Mouse (Mus musculus) embryonic facial prominence, embryonic 15.5 days (tissue): ENCODE measurements around the gene Galnt9. TPM values are rescaled to one million over a fixed set of nuclear protein-coding genes. Genes with fewer than 3 reads are reported as not detected.
A peak's percentile ranks its signal among the peaks of the same experiment; 100 is the strongest.

Source experiments
- ATAC-seq: fragments of 200-750 bp; cut with Nextera tagmentation; 2 replicates; pipeline ENCODE4 v1.8.0; 2017; ENCODE audit warnings: low read depth, moderate TSS enrichment; ENCODE audit not compliant: insufficient number of reproducible peaks, low FRiP score, low TSS enrichment
- H3K27ac ChIP-seq: fragments of 300-500 bp; sonication (generic); replicated peaks from 2 replicates; pipeline ENCODE4 v1.5.1; 2015; ENCODE audit warnings: mild to moderate bottlenecking, inconsistent platforms
- H3K27me3 ChIP-seq: fragments of 300-500 bp; sonication (generic); 2 replicates; pipeline ENCODE4 v1.6.1; 2015; ENCODE audit warnings: inconsistent platforms
- H3K36me3 ChIP-seq: fragments of 300-500 bp; sonication (generic); 2 replicates; pipeline ENCODE4 v1.6.1; 2015; ENCODE audit warnings: mild to moderate bottlenecking, inconsistent platforms
- H3K4me1 ChIP-seq: fragments of 300-500 bp; sonication (generic); 2 replicates; pipeline ENCODE4 v1.6.1; 2015; ENCODE audit warnings: inconsistent platforms
- H3K4me2 ChIP-seq: fragments of 300-500 bp; sonication (generic); replicated peaks from 2 replicates; pipeline ENCODE4 v1.6.1; 2015; ENCODE audit warnings: mild to moderate bottlenecking, inconsistent platforms
- H3K4me3 ChIP-seq: fragments of 300-500 bp; sonication (generic); replicated peaks from 2 replicates; pipeline ENCODE4 v1.5.1; 2015; ENCODE audit warnings: mild to moderate bottlenecking, inconsistent platforms
- H3K9ac ChIP-seq: fragments of 300-500 bp; sonication (generic); 2 replicates; pipeline ENCODE4 v1.6.1; 2015; ENCODE audit warnings: inconsistent platforms
- H3K9me3 ChIP-seq: fragments of 300-500 bp; sonication (generic); replicated peaks from 2 replicates; pipeline ENCODE4 v1.6.1; 2016; ENCODE audit warnings: inconsistent platforms
- WGBS: fragments of 180-500 bp; shearing (Covaris S2); methylation state at CpG from one replicate; pipeline ENCODE4 v1.1.7; 2015; 5-methylcytosine and 5-hydroxymethylcytosine counted together
- polyA plus RNA-seq: library from polyadenylated mRNA; unstranded; fragments of >200 nt; fragmentation: Nextera tagmentation; extraction: Ambion mirVana; gene quantifications from 2 replicates; pipeline ENCODE4 v1.2.1, GENCODE M21; 2015

Gene Galnt9
- 1.6 and 1.7 TPM in 2 replicates for polyA plus RNA-seq

DNA sequence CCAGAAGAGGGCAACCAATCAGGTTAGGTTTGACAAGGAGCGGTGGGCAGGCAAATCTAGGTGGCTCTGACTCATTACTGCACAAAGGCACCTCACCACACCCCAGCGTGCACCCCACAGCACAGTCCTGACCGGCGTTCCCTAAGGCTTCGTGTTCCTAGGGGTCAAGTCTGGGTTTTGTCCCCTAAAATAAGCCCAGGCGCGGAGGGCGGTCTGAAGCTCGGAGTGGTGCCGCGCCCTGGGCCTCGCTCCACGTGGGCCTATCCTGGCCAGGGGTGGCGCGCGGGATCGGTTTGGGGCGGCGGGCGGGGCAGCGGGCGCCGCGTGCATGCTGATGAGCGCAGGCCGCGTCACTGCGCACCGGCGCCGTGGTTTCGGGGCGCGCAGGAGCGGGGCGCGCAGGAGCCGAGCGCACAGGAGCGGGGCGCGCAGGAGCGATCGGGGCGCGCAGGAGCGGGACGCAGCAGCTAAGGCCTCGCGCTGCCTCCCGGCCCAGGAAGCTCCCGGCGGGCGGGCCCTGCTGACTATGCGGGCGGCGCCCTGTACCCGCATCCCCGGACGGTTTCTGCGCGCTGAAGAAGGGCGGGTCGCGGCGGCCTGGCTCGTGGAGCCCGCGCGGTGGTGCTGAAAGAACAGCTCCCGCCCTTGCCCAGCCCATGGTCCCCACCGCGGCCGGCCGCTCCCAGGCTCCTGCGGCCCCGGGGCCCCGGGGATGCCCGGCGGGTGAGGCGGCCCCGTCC, at the start of gene Galnt9:
Galnt9 (plus strand) TSS at position 405 of the 740 bp plus-strand sequence.
- Histone ChIP-seq H3K9ac (no peak within 1 kb of the TSS), H3K4me2 (peak within 1 kb of the TSS; percentile 84), H3K9me3 (no peaks in the 10 kb centered on the region), H3K27me3 (peaks cover 61% of the 10 kb centered on the region), H3K4me3 (peak within 1 kb of the TSS; percentile 44), H3K36me3 (no peaks in the 10 kb centered on the region), H3K27ac (no peak within 1 kb of the TSS), H3K4me1 (peaks cover 11% of the 10 kb centered on the region)
- WGBS, result under 1% methylated on average over 74 of the region's 82 CpGs
- ATAC-seq, result peak; percentile 67

DNA sequence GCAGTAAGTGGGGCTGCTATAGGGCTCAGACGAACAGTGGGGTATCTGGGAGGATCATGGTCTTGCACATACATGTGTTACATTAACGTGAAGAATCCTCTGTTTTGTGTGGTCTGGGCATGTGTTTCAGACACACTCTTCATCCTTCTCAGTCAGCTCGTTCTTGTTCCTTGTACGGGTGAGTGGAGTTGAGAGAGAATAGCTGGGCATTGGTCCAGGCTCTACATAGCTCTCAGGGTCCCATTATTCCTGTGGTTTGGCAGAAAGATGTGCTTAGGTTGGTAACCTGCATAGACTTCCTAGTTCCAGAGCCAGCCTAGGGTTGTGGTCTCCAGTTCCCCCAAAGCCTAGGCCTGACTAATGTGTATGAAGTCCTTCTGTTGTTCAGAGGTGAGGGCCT, 49.8 kb upstream of the Galnt9 start:
- Histone ChIP-seq H3K9me3 (no peaks in the 10 kb centered on the region), H3K27me3 (no peaks in the 10 kb centered on the region), H3K27ac (0 out of 2 replicates have a peak overlapping the region, but pooled peaks have one; percentile 24), H3K36me3 (no peaks in the 10 kb centered on the region), H3K4me1 (peaks cover 13% of the 10 kb centered on the region), H3K9ac (no peak overlapping the region), H3K4me3 (no peak overlapping the region), H3K4me2 (no peak overlapping the region)
- 26% methylated on average over 4 of the region's 4 CpGs for WGBS
- no peak for ATAC-seq

DNA sequence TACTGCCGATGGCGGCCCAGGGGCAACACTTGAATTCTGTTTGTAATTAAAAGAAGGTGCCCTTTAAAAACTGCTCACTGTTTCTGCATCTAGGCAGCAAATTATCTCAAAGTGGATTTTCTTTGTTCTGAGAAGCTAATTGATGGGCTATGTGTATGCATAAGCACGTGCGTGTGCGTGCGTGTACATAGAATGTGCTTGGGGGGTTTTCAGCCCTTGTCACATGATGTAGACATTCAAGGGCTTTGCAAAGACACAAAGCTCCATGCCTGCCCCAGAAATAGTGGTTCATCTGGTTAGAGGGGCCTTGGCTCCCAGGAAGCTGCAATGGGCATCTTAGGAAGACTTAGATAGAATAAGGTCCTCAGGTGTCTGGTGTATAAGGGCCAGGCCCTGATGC, 49.1 kb upstream of the Galnt9 start:
- Histone ChIP-seq H3K27ac (peak overlapping the region; percentile 24; the same call in 1 of the 2 replicates), H3K36me3 (no peaks in the 10 kb centered on the region), H3K4me3 (no peak overlapping the region), H3K4me2 (no peak overlapping the region), H3K9ac (no peak overlapping the region), H3K27me3 (no peaks in the 10 kb centered on the region), H3K9me3 (no peaks in the 10 kb centered on the region), H3K4me1 (peaks cover 13% of the 10 kb centered on the region)
- no peak for ATAC-seq
- WGBS, result 52% methylated on average over 6 of the region's 6 CpGs

DNA sequence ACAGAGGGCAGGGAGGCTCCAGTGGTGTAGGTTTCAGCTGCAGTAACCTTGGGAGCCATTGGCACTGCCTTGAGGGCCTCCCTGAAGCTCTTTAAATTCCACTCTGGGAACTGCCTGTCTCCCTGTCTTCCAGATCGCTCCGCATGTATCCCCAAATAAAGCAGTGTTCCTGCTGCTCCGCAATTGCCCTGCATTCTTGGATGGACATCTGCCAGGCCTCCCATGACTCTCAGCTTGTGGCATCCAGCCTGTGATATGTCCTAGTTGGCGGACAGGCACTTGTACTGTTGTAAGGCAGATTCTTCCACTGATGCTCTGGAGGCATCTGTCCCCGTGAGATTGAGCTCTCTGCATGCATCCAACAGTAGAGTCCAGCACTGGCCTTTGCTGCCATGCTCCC, 46.6 kb upstream of the Galnt9 start:
- no peaks in the 10 kb centered on the region for H3K27me3 ChIP-seq
- no peaks in the 10 kb centered on the region for H3K36me3 ChIP-seq
- no peak for ATAC-seq
- no peaks in the 10 kb centered on the region for H3K9me3 ChIP-seq
- WGBS, result 74% methylated on average over 5 of the region's 5 CpGs
- peaks cover 13% of the 10 kb centered on the region for H3K4me1 ChIP-seq
- no peak overlapping the region for H3K4me2 ChIP-seq
- H3K9ac ChIP-seq, result no peak overlapping the region
- H3K4me3 ChIP-seq, result no peak overlapping the region
- H3K27ac ChIP-seq, result no peak overlapping the region

DNA sequence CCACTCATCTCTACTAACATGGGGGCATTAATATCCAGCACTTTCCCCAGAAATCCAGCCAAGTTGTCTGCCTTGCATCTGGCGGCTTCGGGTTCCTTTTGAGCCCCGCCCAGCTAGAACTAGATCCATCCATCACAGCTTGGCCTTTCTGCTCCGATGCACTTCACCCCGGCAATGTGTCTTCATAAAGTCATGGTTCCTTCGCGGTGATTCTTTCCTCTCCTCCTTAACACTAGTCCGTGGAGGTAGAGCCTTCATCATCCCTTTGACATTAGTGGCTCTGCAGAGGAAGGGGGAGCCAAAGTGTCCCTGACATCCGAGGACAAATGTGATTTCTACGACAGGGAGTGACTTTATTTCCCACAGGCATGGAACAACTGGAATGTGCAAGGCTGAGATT, 46.1 kb upstream of the Galnt9 start:
- Histone ChIP-seq H3K36me3 (no peaks in the 10 kb centered on the region), H3K4me2 (no peak overlapping the region), H3K9ac (no peak overlapping the region), H3K27me3 (no peaks in the 10 kb centered on the region), H3K4me1 (peaks cover 13% of the 10 kb centered on the region), H3K9me3 (no peaks in the 10 kb centered on the region), H3K27ac (no peak overlapping the region), H3K4me3 (no peak overlapping the region)
- ATAC-seq, result no peak
- WGBS, result 60% methylated on average over 10 of the region's 10 CpGs

DNA sequence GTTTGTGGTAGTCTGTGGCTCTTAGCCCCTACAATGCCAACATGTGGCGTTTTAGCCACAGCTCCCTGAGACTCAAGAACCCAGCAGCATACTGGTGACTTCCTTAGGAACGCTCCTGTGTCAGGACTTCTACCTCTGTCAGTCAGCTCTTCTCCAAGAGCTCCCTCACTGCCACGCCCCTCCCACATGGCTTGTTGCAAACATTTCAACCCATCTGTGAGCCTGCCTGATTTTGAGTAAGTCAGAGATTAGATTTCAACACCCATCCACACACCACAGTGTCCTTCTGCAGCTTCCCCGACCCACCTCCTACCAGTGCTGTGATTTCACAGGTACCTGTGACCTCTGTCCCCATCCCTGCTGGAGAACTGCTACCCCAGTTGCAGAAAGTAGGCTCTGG, 43.9 kb upstream of the Galnt9 start:
- no peak overlapping the region for H3K9ac ChIP-seq

DNA sequence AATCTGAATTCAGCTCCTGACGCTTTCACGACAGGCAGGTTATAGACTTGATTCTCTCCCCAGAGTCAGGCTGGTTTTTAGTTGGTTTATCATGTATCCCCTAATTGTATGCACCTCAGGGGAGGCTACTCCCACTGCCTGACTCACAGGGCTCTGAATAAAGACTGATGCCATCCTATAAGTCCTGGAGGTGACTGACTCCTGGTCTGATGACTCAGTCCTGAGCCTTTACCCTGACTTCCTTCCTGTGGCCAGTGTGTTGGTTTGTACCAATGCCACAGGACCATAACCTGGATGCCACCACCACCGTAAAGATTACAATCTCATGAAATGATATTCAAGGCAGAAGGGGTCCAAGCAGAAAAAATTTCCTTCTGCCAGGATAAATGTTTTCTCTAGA, 40.8 kb upstream of the Galnt9 start:
- Histone ChIP-seq H3K4me3 (no peak overlapping the region), H3K36me3 (no peaks in the 10 kb centered on the region), H3K27ac (no peak overlapping the region), H3K4me1 (no peaks in the 10 kb centered on the region), H3K27me3 (no peaks in the 10 kb centered on the region), H3K9me3 (no peaks in the 10 kb centered on the region), H3K9ac (no peak overlapping the region), H3K4me2 (no peak overlapping the region)
- ATAC-seq, result no peak
- WGBS, result 87% methylated on average over 3 of the region's 3 CpGs

More for the DNA sequence above, 43.9 kb upstream of the Galnt9 start:
- Histone ChIP-seq H3K4me2 (no peak overlapping the region), H3K9me3 (no peaks in the 10 kb centered on the region), H3K4me3 (no peak overlapping the region), H3K27me3 (no peaks in the 10 kb centered on the region), H3K36me3 (no peaks in the 10 kb centered on the region), H3K4me1 (no peaks in the 10 kb centered on the region; the same call in 1 of the 2 replicates), H3K27ac (no peak overlapping the region)
- WGBS, result 51% methylated on average over 4 of the region's 4 CpGs
- no peak for ATAC-seq

DNA sequence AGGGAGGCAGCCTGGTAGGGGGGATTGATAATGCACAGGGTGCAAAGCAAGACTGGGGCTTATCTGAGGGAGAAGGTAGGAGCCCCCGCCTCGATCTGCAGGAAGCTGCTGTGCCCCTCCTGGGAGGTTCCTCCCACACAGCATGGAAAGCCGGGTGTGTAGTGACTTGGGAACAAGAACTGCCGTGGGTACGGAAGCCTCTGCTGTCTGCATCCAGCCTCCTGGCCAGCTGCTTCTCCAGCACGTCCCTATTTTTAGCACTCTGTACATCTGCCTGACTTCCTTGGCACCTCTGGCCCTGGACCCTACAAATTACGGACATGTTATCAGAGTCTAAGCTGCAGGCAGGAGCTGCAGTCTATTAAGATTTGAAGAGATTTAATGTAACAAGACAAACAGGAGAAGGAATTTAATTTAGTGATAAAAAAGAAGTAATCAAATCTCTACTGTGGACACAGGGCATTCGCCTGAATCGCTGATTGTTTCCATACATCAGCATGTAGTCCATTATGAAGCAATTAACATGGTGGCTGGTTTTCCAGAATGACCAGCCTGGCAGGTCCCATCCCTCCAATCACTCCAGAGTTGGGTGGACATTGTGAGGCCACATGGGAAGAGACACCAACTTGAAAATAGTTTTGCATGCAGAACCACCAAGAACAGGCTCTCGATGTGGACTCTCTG, 38.4 kb upstream of the Galnt9 start:
- Histone ChIP-seq H3K36me3 (no peaks in the 10 kb centered on the region), H3K9me3 (no peaks in the 10 kb centered on the region), H3K4me2 (no peak overlapping the region), H3K4me3 (no peak overlapping the region), H3K27ac (no peak overlapping the region), H3K27me3 (no peaks in the 10 kb centered on the region), H3K4me1 (no peaks in the 10 kb centered on the region), H3K9ac (no peak overlapping the region)
- no peak for ATAC-seq
- WGBS, result 44% methylated on average over 10 of the region's 10 CpGs

DNA sequence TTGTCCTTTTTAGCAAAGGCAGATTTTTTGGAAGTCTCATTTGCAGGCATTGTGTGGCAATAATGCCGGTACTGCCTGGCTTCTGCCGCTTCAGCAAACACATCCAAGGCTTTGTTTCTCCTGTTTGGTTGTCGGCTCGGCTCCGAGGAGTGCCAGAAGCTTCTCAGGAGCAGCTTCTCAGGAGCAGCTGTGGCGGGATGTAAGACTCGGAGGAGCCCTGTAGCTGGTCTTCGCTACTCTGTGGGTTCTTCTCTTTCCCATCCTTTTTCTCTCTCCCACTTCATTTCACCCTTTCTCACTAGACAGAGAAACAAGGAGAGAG, 37.9 kb upstream of the Galnt9 start:
- no peak overlapping the region for H3K9ac ChIP-seq
- no peaks in the 10 kb centered on the region for H3K27me3 ChIP-seq
- H3K27ac ChIP-seq, result no peak overlapping the region
- H3K9me3 ChIP-seq, result no peaks in the 10 kb centered on the region
- no peak for ATAC-seq
- no peaks in the 10 kb centered on the region for H3K36me3 ChIP-seq
- no peaks in the 10 kb centered on the region for H3K4me1 ChIP-seq
- WGBS, result 51% methylated on average over 8 of the region's 8 CpGs
- no peak overlapping the region for H3K4me2 ChIP-seq
- no peak overlapping the region for H3K4me3 ChIP-seq

DNA sequence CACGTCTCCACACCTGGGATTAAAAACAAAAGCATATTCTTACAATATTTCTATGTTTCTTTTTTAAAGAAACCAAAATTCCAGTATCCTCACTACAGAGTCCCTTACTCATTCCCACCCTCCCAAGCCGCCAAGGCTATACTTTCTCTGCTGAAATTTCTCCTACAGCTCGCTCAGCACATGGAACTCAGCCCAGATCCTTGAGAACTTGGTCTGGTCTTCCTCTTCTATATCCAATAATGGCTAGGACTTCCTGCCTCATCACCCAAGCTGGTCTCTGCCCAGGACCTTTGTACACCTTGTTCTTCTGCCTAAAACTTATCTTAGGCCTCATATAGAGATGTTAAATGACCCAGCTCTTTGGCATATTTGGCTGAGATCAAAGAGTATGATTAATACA, 37.3 kb upstream of the Galnt9 start:
- 53% methylated on average over 3 of the region's 3 CpGs for WGBS
- no peak overlapping the region for H3K27ac ChIP-seq
- no peaks in the 10 kb centered on the region for H3K4me1 ChIP-seq
- no peak for ATAC-seq
- H3K4me2 ChIP-seq, result no peak overlapping the region
- no peaks in the 10 kb centered on the region for H3K27me3 ChIP-seq
- no peaks in the 10 kb centered on the region for H3K9me3 ChIP-seq
- H3K36me3 ChIP-seq, result no peaks in the 10 kb centered on the region
- no peak overlapping the region for H3K9ac ChIP-seq
- no peak overlapping the region for H3K4me3 ChIP-seq

DNA sequence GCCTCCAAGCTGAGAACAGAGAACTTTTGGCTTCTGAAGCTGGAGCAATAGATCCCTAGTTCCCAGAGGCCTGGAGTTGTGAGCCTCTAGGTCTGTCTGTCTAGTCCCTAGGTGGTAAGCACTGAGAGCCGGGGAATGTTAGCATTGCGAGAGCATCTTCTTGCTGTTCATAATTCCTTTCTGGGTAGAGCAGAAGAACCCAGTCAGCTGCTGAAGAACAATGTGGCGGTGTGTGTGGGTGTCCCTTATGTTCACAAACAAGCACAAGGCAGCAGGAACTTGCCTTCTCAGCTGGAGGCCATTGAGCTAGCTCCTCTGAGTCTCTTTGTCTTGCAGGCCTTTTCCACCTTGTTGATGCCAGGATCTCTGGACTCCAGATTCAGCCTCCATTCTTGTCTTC, 36.2 kb upstream of the Galnt9 start:
- 84% methylated on average over 3 of the region's 3 CpGs for WGBS
- no peak for ATAC-seq
- H3K36me3 ChIP-seq, result no peaks in the 10 kb centered on the region
- no peaks in the 10 kb centered on the region for H3K9me3 ChIP-seq
- H3K27me3 ChIP-seq, result no peaks in the 10 kb centered on the region
- no peak overlapping the region for H3K4me3 ChIP-seq
- no peak overlapping the region for H3K4me2 ChIP-seq
- no peak overlapping the region for H3K27ac ChIP-seq
- no peaks in the 10 kb centered on the region for H3K4me1 ChIP-seq
- no peak overlapping the region for H3K9ac ChIP-seq

DNA sequence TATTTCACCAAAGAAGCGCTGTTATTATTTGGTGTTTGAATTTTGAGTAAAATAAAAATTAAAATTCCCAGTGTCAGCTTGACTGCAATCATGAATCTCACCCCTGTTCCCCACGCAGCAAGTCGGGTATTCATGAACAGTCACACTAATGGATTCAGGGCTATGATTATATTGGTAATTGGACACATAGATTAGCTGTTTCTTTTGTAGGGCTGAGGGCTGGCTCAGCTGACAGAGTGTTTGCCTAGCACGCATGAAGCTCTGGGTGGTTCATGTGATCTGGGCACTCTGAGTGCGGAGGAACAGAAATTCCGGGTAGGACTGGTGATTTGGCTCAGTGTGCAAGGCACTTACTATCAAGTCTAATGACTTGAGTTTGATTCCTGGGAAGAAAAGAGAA, 33.8 kb upstream of the Galnt9 start:
- Histone ChIP-seq H3K4me1 (no peaks in the 10 kb centered on the region), H3K27me3 (no peaks in the 10 kb centered on the region), H3K36me3 (no peaks in the 10 kb centered on the region), H3K4me3 (no peak overlapping the region), H3K4me2 (no peak overlapping the region), H3K27ac (no peak overlapping the region), H3K9ac (no peak overlapping the region), H3K9me3 (no peaks in the 10 kb centered on the region)
- no peak for ATAC-seq
- 77% methylated on average over 6 of the region's 6 CpGs for WGBS
